Mouse (Mus musculus) fat pad, adult 2 months (tissue): ENCODE data around the gene Usp6nl.

Experiments
- DNase-seq: peaks from one replicate; pipeline ENCODE4 v3.0.0-alpha.2; 2011; ENCODE audit warnings: low read depth, low spot score; ENCODE audit errors: extremely low read depth

Usp6nl gene

DNA sequence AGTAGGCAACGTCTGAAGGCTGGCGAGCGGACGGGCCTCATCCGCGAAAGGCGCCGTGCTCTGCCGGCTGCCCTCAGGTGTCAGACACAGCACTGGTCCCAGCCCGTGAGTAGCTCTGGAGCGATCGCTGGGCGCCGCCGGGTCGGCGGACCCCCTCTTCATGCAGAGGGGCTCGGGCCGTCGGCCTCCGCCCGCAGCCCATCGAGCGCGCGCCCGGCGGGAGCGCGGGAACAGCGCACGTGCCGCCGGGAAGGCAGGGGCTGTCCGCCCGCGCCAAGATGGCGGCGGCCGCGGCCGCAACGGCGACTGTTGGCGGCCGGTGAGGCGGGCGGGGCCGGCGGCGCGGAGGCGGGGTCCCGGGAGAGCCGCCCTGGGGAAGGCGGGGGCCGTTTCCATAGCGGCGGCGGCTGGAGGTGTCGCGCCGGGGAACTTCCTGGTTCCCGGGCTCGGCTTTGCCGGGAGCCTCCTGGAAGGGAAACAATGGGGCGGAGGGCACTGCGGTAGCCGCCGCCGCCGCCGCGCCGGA, at the start of gene Usp6nl:
Gene Usp6nl (plus strand): TSS at position 292 of the 526 bp plus-strand sequence.
- DNase-seq, result no peak

DNA sequence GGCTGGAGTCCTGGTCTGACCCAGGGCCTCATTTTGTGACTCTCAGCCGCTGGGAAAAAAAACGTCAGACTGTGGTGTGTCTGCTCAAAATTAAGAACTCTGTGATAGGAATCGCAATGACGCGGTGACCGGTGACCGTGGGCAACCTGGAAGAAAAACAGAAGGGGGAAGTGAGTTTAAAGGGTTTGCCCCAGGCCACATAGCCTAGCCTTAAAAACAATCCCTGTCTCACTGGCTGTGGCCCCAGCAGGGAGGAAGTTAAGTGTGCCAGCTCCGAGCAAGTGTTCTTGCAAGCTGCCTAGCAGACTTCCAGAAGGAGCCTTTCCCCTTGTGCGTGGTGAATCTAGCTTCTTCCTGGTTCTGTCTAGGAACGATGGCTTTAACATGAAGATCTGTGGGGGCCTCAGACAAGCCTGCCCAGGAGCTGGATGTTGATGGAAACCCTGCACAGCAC, 49.0 kb upstream of the Usp6nl start:
- no peak for DNase-seq

DNA sequence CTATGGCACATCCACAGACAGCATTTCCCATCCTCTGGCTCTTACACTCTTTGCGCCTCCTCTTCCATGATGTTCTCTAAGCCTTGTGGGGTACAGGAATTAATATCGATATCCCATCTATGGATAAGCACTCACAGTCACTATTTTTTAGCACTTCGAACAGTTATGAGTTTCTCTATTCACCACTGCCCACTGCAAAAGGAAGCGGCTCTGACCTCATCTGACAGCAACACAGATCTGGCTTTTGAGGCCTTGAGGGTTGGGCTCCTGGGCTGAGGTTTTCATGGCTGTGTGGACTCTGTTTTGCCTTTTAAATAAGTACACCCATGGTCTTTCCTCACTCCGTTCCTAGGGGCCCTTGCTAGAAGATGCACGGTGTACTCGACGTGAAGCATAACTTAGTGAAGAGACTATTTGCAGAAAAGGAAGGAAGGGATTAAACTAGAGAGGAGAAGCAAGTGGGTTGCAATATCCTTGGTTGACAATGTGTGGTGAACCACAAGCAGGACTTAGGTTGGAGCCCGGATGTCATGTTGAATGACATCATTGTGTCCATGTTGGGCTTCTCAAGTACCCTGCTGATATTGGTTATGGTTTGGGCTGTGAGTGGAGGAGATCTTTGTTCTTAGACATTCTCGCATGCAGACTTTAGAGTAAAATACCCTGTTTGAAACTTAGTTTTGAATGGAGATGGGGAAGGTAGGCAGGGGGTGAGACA, 43.5 kb upstream of the Usp6nl start:
- no peak for DNase-seq

- DNase-seq, result no peak
Observed at GRCm38 (mm10) chr2:6279614-6280301, 42.7 kb upstream of the Usp6nl start.

DNA sequence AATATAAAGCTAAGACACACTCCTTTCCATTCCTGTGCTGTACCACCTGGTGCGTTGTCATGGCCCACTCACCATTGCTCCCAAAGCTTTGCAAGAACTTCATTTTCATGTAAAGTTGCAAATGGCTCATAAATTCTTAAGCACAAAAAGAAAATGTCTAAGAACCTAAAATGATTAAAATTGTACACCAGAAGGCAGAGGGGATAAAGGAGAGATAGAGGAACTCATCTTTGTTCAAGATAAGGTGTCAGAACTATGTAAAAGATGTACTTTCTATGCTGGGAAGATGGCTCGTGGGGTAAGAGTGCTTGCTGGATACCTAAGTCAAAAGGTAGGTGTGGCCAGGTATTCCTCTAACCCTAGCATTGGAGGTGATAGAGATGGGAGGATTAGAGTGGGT, 38.9 kb upstream of the Usp6nl start:
- no peak for DNase-seq

DNA sequence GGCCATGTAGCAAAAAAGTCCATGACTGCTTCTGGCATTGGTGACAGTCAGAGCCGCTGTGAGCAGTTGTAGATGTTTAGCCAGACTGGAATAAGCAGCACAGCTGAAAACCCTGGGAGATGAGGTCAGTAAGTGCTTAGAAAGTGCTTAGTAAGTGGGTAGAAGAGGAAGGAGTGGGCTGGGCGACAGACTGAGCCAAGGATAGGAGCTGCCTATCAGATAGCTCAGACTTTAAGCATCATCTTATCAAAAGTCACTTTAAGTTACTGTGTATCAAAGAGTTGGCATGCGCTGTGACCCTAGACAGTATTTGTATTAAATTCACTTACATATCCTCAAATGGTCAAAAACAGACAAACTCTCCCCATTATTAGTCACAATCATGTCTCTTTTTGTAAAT, 37.7 kb upstream of the Usp6nl start:
- DNase-seq, result no peak

- DNase-seq, result no peak
Observed at GRCm38 (mm10) chr2:6285794-6286193, 36.7 kb upstream of the Usp6nl start.

DNA sequence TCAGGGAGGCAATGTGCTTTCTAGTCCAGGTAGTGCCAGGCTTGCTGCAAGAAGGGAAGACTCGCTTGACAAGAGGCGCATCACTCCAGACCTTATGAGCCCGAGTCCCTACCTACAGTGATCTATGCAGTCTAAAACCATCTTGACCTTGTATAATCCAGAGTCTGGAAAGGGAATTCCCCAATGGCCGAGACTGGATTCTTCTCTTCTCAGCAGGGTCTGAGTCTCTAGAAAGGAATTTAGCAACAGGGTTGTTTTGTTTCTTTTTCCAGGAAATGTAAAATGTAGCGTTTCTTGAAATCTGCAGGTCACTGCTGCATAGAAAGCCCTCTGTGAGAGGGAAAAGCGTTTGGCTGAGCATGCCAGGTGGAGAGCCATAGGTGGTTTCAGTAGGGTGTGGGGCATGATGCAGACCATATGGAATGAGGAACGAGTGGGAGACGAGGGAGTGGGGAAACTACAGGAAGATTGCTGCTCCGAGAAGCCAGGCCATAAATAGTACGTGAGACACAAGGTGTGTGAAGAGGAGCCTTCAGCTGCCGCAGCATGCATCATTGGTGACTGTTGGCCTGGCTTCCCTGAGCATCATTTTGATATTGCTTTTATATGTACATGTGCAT, 28.5 kb upstream of the Usp6nl start:
- no peak for DNase-seq

DNA sequence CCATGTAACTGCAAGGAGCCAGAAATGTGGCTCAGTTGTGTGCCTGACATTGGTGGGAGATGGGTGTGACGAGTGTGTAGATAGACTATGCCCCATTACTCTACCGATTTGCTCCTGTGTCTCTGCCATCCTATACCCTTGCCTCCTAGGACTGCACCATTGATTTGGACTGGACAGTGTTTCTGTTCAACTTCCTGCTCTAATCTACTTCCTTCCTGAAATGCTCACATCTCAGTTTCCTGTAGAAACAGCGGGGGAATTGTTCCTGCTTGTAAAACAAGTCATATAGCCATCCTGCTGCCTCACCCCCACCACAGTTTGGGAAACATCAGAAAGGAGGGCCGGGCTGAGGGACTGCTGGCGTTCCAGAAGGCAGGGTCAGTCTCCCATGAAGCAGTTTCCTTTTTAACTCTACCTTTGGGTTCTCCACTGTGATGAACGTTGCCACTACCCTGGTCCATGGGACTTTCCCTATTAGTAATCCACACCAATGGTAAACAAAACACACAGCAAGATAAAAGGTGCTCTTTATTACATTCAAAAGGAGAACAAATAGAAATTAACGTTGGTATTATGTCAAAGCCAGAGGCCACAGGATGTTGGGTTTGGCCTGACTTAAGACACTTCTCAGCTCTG, 27.4 kb upstream of the Usp6nl start:
- DNase-seq, result no peak

DNA sequence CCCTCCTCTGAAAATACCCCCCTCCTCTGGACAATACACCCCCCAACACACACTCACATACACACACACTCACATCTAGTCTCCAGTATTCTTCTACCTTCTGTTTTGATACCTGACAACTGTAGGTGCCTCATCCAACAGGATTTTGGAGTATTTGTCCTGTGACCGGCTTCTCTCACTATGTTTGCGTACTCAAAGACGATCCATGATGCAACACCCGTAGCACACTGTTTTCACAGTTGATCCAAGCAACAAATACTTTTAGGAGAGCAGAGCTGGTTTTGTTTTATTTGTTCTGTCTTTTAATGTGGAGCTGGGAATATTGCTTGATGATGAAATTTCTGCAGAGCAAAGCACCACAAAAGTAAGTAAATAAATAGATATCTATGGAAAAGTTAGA, 17.7 kb upstream of the Usp6nl start:
- DNase-seq, result no peak

- DNase-seq, result no peak
Observed at GRCm38 (mm10) chr2:6306861-6307260, 15.6 kb upstream of the Usp6nl start.

- no peak for DNase-seq
Observed at GRCm38 (mm10) chr2:6309373-6309821, 13.1 kb upstream of the Usp6nl start.

GRCm38 (mm10) chr2:6312764-6313163, 9.7 kb upstream of the Usp6nl start:
- DNase-seq, result no peak

DNA sequence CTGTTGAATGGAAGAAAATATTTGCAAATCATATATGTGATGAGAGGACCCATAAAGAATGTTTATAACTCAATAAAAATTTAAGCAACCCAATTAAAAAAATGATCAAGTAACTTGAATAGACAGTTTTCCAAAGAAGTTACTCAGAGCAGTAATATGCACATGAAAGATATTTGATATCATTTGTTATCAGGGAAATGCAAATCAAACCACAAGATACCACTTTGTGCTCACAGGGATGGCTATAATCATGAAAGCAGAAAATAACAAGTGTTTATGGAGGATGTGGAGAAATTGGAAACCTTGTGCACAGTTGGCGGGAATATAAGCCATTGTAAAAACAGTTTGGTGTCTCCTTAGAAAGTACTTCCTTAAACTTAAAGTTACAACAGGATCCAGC, 8.7 kb upstream of the Usp6nl start:
- no peak for DNase-seq

GRCm38 (mm10) chr2:6320153-6320552, 2.3 kb upstream of the Usp6nl start:
- DNase-seq, result no peak

DNA sequence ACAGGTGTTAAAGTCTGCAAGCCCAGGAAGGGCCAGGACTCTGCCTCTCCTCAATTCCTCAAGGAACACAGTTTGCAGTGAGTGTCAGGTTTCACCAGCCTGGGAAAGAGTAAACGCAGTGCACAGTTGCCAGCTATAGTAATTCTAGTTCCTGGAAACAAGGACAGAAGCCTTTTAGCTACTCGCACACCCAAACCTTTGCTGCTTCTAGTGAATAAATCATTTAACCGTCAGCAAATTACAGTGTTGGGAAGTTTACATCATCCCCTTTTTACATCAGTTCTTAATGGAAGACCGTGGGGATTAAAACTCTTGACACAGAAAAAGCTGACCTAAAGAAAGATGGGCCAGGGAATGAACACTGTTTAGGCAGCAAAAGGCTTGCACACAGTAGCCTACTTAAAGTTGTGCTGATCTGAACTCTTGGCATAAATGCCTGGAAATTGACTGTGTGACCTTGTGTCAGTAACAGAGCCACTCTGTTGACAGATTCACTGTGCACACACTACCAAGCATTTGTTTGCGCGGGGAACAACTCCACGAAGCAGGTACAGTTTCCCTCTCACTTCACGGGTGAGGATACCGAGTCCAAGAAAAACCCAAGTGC, 595 bp upstream of the Usp6nl start:
- no peak for DNase-seq

DNA sequence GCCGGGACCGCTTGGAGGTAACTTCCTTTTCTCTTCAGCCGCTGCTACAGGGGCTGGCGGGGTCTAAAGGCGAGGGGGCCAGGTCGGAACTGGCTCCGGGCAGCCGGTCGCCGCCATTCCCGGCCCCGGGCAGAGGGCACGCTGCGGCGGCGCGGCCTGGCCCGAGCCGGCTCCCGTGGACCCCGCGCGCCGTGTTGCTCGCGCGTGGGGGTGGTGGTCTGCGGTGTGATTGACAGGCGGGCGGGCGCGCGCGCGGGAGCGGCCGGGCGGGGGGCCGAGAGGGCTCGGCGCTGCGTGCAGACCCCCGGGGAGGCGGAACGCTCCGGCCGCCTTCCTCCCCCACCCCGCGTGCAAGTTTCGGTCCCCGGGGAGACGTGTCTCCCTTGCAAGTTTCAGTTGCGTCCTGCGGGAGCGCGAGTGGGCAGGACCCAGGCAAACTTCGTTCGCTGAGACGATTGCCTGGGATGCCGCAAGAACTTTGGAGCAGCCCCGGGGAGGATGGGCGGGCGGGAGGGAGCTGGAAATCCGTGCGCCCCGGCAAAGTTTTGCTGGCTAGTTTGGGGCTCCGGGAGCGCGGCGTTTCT, 563 bp downstream of the Usp6nl start:
- DNase-seq, result no peak

DNA sequence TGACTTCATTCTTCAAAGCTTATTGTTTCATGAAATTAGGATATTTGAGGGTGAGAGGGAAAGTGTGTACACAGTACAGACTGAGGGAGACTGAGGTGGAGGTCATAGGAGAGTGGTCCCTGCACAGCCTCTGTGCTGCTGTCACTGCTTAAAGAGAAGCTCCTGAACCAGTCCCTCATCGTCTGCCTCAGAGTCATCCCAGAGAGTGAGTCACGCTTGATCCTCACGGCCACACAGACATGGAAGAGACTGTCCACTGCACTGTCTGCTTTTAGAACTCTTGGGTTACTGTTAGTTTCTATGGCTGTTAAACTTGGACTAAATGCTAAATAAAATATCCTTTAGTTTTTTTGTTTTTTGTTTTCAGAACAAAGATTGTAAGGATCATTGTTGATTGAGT, 3.2 kb downstream of the Usp6nl start:
- DNase-seq, result no peak

DNA sequence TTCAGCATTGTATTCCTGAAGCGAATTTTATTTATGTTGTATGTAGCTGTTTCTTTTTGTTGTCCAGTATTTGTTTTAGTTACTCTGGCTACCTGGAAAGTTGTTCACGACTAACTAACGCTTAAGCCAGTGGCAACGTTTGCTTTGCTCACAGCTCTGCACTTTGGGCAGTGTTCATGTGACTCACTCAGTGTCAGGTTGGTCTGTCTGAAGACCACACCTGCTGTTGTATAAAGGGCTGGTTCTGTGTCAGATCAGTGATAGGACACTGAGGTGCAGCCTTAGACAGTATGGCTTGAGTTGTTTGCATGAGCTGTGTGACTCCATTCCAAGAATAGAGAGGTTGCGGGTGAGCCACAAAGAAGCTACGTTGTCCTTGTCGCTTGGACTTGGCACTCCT, 6.5 kb downstream of the Usp6nl start:
- no peak for DNase-seq

DNA sequence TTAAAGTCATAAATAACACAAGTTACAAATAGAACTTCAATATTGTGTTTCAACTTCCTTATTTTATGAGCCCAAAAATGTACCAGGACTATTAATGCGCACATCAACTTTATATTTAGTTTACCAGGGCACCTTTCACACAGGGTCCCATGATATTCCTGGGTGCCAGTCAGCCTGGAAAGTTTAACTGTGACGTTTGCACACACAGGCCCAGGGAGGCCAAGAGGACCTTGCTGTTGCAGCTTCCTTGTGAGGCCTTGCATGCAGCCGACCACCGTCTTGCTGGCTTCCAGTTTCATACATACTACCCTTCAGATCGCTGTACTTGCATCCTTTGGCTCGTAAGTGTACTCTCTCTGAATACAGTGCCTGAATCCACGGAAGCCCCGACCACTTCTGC, 8.3 kb downstream of the Usp6nl start:
- no peak for DNase-seq
